Mouse (Mus musculus) brain, embryonic 18.5 days (tissue): ENCODE data around the gene Sgpl1.

Experiments used
- DNase-seq: peaks from one replicate; pipeline ENCODE4 v3.0.0-alpha.2; 2012; ENCODE audit warnings: low read depth, low spot score

Sgpl1 gene

DNA sequence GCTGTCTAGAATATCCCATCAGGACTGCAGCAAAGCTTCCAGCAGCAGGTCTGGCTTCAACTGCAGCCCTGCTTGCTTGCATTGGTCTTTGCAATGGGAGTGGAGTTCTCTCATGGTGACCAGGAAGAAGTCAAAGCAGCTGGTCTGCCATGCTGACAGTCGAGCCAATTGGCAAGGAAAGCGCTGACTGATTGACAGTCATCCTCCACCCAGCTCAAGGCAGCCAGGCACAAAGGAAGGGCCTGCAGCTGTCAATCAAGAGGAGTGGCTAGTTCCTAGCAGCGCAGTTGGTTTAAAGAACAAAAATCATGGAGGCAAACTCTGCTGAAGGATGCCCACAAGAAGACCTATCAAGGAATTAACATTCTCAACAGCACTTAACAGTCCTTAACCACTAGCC lies 61.0 kb downstream of the Sgpl1 start:
- no peak for DNase-seq

DNA sequence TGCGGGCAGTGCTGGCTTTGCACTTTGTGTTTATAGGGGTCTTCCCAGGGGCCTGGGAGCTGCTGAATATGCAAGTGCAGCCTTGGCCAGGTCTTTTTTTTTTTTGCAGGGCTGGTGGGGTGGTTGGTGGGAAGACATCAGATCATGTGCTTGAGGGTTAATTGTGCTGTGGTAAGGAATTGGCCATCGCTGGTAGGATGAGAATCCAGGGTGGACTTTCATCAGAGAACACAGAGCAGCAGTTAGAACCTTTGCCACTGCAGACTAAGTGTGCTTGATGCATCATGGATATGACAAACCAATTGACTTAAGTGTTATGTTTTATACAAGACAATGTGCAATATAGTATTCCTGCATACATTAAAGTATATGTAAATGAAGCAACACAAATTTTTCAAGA lies 62.1 kb downstream of the Sgpl1 start:
- no peak for DNase-seq

DNA sequence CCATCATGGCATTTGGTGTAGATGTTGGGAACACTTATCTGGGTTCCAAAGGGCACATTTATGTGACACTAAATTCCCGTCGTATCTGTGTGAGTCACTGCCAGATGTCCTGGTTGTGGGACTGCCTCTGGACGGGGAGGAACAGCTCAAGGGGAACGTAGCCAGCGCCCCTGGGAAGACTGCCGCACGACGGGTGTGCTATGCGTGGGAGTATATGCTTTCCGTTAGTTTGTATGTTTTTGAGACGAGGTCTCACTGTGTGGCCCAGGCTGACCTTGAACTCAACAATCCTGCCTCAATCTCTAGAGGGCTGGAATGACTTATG lies 66.6 kb downstream of the Sgpl1 start:
- DNase-seq = no peak

DNA sequence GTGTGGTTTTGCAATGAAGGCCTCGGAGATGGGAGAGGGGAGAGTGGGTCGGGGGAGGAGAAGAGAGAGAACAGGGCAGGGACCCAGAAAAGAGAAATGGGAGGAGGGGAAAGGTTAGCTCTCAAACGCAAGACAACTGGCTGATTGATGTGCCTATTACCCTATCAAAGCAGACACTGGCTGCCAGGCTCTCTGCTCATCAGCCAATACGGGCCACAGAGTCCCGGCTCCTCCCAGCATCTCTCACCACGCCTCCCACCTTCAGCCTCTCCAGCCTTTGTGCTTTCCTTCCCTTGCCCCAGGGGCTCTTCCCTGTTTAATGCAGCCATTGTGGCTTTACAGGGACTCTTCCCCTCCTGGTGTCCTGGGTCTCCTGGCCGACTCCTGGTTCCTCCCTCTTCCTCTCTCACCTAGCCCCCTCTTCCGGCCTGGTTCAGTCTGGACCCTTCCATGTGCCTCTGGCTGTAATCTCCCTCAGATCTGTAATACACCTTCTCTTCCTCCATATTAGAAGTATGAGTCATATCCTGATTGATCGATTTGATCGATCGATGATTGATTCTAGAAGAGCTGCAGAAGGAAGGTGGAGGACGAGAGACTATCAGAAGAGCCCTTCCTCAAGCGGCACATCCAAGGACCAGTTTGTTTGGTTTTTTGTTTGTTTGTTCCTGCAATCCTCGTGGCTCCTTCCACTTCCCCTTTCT lies 67.1 kb downstream of the Sgpl1 start:
- DNase-seq = peak; percentile 76

DNA sequence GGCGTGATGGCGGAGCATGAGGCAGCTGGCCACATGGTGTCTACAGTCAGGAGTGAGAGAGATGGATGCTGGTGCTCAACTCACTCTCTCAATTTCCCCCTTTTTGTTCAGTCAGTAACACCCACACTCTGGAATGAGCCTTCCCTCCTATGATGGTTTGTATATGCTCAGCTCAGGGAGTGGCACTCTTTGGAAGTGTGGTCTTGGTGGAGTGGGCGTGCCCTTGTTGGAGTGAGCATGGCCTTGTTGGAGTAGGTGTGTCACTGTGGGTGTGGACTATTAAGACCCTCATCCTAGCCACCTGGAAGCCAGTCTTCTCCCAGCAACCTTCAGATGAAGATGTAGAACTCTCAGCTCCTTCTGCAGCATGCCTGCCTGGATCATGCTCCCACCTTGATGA lies 71.9 kb downstream of the Sgpl1 start:
- DNase-seq = no peak

DNA sequence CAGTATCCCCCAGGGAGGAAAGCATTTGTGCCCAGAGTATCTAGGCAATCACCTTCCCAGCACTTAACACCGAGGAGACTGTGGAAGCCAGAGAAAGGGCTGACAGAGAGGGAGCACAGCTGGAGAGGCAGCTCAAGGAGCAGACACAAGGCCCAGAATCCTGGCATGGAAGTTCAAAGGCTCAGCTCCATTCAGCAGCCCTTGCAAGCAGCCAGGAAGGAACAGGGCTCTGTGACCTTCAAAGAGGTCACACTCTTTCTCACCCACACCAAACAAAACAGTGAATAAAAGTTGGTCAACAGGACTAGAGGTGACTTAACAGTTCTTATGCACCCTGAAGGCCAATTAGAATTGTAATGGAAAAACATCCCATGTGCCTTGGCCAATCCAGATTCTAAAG lies 72.9 kb downstream of the Sgpl1 start:
- no peak for DNase-seq

DNA sequence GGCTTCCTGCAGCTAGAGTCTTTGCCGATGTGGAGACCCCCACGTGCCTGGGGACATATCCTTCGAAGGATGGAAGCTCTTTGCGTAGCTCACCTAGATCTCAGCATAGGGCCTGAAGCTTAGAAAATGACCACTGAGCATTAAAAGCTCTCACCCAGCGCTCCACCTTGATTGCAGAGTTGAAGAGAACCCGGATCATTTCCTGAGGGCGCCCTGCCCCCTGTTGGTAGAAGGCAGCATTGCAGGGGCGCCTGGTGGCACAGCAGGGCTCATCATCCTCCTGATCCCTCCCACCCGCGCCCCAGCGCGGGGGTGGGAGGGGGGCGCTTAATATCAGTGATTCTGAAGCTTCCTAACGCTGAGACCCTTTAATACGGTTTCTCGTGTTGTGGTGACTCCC lies 75.2 kb downstream of the Sgpl1 start:
- no peak for DNase-seq

DNA sequence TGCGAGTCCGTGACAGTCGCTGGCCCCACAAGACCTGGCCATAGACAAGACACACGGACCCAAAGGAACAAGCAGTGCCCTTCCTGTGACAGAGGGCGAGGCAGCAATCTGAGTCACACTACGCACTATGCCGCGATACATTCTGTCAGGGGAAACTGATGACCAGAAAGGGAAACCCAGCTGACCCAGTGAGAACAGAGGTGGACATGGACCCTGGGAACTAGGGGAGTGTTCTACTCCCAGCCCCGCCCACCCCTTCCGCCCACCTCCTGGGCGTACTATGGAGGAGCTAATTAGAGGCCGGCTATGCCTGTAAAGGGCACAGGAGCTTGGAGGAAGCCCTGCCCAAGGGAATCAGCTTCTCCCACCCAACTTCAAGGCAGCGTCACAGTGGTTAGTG lies 78.3 kb downstream of the Sgpl1 start:
- DNase-seq = no peak

DNA sequence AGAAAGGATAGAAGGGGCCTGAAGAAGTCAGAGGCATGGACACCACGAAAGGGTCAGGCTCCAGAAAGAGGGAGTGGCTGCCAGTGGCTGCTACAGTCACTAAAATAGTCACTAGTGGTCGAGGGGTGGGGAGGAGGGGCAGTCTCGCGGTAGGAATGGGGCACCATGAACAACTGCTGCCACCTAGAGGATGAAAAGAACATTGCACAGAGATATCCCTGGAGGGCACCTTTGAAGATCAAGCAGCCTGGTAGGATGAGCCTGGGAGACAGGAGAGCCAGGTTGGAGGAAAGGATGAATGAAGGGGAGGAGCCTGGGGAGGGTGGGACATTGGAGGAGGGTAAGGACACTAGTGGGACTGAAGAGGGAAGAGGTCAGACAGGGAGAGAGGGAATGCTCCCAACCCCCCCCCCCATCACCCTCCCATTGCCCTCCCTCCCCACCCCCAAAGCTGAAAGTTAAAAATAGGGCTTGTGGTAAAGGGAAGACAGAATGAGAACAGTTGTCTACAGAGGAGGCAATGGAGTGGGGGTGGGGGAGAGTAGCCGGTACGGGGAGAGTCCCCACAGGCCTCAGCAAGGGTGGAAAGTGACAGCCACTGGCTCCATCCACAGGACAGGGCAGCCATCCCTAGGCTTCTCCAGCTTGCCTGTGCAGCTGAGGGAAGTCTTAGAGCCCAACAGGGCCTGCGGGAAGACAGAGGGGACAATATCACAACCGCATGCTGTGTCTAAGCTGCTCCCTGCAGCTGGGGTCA lies 78.9 kb downstream of the Sgpl1 start:
- no peak for DNase-seq

DNA sequence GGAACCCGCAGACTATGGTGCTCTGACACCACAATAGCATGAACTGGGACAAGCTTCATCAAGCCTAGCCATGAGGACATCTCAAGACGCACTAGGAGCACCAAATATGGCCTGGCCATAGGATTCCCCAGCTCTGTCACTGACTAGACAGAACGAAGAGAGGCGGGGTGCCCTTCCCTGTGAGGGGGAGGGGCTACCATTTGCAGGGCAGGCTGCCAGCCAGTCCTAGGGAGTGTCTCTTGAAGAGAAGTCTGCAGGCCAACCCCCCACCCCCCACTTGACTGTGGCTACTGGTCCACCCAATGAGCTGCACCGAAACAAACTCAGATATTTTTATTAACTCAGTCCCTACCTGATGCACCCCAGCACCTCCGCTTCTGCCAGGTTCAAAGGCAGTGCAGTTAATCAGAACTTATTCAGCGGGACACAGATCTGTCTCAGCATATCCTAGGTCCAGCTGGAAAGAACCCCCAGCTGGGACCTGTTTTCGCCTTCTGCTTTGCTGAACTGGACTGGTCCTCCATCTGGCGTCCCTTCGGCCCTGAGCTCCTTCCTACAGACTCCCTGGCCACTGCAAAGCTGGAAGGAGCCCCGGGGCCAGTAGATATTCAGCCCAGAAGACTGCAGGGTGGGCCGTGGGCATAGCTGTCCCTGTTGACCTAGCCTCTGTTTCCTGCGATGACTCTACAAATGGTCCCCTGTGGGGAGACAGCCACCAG lies 82.1 kb downstream of the Sgpl1 start:
- no peak for DNase-seq

DNA sequence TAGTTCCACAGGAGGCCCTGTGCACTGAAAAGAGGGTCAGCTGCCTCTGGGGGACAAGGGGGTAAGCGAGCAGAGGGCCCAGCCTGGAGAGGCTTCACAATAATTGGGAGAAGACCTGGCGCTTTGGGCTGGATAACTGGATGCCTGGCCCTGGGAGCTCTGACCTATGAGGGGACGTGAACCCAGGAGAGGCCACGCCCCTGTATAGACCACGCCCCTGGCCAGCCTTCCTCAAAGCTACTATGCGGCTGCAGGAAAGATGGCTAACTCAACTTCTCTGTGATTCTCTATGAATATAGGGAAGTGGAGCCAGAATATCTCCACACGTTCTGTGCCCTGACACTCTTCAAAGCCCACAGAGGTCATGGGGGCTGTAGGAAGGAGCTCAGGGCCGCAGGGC lies 82.9 kb downstream of the Sgpl1 start:
- no peak for DNase-seq

DNA sequence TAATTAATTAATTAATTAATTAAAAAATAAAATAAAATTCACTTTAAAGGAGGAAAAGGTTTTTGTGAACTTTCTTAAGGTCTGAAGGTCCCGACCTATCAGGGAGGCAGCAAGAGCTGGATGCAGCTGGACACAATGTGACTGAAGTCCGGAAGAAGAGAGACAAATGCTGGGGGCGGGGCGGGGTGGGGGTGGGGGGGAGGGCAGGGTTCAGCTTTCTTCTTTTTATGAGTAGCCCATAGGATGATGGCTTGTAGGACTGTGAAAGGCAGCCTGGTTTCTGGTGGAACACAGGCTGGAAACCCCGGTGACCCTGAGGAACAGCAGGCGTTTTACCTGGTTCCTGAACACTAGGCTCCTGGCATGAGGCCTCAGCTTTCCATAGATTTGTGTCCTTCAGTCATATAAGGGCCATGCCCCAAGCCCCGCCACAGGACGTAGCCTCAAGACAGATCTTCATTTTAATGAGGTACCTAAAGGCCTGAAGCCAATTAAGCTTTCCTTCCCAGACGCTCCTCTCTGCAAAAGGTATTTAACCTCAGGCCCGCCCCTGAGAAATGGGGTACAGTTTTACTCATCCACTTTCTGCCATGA lies 84.1 kb downstream of the Sgpl1 start:
- no peak for DNase-seq

DNA sequence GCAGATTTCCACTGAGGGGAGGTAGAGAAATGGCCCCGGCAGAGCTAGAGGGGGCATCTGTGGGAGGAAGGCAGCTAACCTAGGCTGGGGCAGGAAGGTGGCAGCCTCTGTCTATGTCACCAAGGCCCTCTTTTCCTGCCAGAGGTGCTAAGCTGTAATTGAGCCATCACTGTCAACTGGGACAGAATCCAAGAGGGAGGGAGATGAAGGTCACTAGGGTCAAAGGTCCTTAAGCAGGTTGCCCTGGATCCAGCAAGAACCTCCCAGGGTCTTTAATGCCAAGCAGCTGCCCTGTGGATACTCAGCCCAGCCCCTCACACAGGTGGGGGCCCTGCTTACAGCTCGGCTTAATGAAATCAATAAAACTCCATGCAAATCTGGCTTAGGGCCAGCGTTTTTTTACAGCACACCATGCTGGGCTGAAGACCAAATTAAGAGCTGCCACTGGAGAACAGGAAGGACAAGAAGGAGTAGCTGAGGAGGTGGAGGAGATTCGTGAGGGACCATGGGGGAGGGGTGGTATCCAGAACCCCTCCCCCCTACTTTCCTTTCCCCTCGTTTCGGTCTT lies 87.9 kb downstream of the Sgpl1 start:
- no peak for DNase-seq

DNA sequence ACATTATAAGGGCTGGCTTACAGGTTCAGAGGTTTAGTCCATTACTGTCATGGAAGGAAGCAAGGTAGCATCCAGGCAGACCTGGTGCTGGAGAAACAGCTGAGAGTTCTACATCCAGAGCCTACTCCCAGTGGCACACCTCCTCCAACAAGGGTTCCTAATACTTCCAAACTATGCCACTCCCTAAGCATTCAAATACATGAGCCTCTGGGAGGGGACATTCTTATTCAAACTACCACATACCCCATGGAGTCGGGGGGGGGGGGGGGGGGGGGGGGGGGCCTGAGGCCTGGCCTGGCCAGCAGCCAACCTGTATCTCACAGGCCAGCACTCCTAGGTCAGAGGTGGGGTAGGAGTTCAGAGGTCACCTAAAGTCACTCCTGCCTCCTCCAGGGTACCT lies 88.4 kb downstream of the Sgpl1 start:
- DNase-seq = no peak

DNA sequence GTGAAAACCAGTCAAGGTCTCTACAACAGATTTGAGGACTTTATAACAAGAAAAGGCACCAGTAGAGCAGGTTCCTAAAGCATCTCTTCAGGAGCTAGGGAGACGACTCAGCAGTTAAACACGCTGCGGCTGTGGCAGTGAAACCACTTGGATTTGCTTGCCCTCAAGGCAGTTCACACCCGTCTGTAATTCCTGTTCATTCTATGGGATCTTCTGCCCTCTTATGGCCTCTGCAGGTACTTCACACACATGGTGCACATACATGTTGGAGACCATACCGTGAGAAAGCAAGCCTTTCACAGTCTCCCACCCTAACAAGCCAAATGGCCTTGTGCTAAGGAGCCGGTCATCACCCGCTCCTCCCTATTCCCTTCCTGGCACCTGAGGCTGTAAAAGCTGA lies 90.8 kb downstream of the Sgpl1 start:
- no peak for DNase-seq

DNA sequence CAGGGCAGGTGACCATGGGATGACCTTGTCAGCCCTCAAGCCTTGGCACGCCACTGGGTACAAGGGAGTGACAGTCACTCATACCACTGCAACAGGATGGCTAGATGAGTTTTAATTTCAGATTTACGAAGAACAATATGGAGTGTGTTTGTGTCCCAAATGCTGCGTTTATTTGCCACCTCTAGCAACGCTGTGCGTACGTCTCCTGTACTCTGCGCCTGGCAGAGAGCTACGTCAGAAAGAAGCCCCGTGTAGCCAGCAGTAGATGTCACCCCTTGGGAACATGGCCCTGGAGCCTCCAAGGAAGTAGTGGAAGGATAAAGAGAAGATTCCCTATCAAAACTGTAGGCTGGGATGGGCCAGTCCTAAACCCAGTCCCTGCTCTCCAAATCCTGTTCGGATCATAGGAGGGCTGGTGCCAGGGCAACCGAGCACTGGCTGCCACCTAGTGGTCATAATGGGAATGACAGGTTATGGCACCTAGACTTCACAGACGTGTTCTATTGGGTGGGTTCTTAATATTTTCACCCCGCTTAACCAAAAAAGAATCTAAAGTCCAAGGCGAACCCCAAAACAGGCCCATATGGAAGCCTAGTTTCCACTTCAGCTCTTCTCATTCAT lies 95.4 kb downstream of the Sgpl1 start:
- DNase-seq = no peak
